Mouse (Mus musculus) cerebellum, adult 11-12 months (tissue): ENCODE data around the gene Sgcd.
"Not testable (repeated sequence)": the region's sequence is repeated elsewhere in the genome, so short reads cannot be mapped to it uniquely, and the experiment has no call there.

ENCODE experiments used
- DNase-seq: peaks from one replicate; pipeline ENCODE4 v3.0.0; 2022

Gene Sgcd

GRCm38 (mm10) chr11:47776019-47776418, 212.8 kb downstream of the Sgcd start:
- no peak for DNase-seq

DNA sequence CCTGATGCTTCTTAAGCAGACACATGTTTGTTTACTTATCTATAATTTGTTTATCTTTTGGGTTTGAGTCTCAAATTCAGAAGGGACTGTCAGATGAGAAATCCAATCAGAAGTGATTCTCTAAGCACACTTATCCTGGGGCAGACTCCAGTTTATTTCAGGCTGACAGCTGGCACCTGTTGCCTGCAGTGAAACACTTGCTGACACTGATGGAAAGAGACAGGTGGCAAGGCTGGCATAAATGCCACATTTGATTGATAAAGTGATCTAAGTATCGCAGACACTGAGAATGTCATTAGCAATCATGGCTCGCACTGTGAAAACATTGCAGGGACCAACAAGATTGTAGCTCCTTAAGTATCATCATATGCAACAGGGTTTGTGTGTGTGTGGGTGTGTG, 222.9 kb downstream of the Sgcd start:
- DNase-seq = no peak

DNA sequence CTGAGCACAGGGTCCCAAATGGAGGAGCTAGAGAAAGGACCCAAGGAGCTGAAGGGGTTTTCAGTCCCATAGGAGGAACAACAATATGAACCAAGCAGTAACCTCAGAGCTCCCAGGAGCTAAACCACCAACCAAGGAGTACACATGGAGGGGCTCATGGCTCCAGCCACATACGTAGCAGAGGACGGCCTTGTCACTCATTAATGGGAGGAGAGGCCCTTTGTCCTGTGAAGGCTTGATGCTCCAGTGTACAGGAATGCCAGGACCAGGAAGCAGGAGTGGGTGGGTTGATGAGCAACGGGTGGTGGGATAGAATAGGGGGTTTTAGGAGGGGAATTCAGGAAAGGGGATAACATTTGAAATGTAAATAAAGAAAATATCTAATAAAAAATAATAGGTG, 225.2 kb downstream of the Sgcd start:
- not testable (repeated sequence) for DNase-seq

- no peak for DNase-seq
These were observed 229.8 kb downstream of the Sgcd start for GRCm38 (mm10) chr11:47759015-47759414.

GRCm38 (mm10) chr11:47742806-47743205, 246.0 kb downstream of the Sgcd start:
- DNase-seq = no peak

GRCm38 (mm10) chr11:47704930-47705787, 283.6 kb downstream of the Sgcd start:
- DNase-seq = peak; percentile 6

GRCm38 (mm10) chr11:47695611-47696010, 293.2 kb downstream of the Sgcd start:
- no peak for DNase-seq

DNA sequence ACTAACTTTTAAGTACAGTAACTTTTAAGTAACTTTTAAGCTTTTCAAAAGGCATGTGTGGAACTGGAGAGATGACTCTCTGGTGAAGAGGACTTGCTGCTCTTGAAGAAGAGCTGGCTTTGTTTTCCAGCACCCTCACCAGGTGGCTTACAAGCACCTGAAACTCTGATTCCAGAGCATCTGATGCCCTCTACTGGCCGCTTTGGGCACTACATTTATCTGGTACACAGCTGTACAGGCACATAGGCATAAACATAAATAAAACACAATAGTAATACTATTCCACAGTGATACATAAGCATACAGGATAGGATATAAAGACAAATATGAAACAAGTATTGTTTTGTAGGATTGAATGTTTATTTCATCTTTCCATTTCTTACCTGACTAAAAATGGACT, 330.6 kb downstream of the Sgcd start:
- no peak for DNase-seq

- no peak for DNase-seq
These were observed 342.9 kb downstream of the Sgcd start for GRCm38 (mm10) chr11:47645911-47646310.

GRCm38 (mm10) chr11:47641567-47642259, 347.1 kb downstream of the Sgcd start:
- DNase-seq = no peak

DNA sequence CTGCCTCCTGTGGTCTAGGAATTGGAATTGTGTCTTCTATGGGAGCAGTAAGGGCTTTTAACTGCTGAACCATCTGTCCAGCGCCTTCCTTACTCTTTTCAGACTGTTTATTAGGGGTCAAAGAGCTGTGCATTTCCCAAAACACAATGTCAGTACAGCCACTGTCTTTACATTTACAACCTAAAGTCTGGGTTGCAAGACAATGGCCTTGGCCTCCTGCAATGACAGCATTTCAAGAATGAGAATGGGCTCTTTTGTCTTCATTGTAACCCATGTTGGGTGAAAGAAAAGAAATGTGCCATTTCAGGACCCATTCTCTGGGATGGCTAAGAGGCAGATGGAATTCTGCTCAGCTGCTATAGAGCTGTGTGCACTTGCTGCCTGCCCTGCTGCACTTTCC, 348.2 kb downstream of the Sgcd start:
- no peak for DNase-seq

- DNase-seq = no peak
These were observed 358.6 kb downstream of the Sgcd start for GRCm38 (mm10) chr11:47630186-47630585.

- no peak for DNase-seq
These were observed 378.9 kb downstream of the Sgcd start for GRCm38 (mm10) chr11:47609892-47610291.

- DNase-seq = no peak
These were observed 414.1 kb downstream of the Sgcd start for GRCm38 (mm10) chr11:47574635-47575034.

GRCm38 (mm10) chr11:47568488-47568887, 420.3 kb downstream of the Sgcd start:
- DNase-seq = no peak

- no peak for DNase-seq
These were observed 422.6 kb downstream of the Sgcd start for GRCm38 (mm10) chr11:47566156-47566555.

DNA sequence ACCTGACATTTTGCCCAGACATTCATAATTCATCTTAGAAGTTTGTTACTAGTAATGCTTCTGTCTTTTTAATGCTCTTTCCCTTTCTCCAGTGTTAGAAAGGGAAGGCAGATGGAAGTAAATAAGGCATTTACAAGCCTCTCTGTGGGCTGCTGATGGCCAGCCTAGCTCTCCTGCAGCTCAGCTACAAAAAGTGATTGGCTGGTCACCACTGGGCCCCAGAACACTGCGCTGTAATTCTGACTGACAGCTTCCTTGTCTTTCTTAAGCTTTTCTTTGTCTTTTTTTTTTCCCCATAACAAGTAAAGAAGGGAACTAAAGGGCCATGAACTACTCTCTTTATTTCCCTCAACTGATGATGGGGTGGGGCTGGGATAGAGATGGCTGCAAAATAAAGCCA, 463.9 kb downstream of the Sgcd start:
- DNase-seq = no peak

GRCm38 (mm10) chr11:47508047-47508446, 480.7 kb downstream of the Sgcd start:
- no peak for DNase-seq

GRCm38 (mm10) chr11:47503236-47503635, 485.5 kb downstream of the Sgcd start:
- DNase-seq = not testable (repeated sequence)

DNA sequence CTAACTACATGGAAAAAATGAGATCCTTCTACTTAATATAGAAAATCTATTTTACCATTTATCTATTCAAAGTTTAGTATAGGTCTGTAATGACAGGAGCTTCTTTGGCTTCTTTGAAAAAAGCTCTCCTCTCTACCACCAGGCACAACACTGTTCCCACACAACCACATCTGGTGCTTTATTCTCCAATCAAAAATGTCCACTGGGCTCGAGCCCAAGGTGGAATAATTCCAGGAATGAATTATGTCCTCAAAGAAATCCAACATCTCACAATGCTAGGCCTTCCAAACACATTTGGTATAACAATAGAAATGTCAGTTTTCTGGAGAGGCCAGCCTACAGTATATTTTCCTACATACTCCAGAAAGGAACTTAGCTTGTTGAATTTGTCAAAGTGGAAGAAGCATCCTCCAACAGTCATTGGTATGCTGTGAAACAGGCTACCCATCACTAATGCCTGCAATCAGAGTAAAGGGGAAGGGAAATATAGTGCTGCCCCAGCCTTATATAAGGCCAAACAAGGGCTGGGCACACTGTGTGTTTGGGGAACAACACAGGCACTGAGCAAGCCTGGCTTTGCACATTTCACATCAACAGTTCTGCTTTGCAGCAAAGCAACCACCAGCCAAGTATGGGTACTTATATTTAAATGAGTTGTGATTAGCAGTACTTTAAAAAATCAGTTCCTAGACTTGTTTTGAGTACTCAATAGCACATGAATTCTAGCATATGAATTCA, 515.1 kb downstream of the Sgcd start:
- no peak for DNase-seq

DNA sequence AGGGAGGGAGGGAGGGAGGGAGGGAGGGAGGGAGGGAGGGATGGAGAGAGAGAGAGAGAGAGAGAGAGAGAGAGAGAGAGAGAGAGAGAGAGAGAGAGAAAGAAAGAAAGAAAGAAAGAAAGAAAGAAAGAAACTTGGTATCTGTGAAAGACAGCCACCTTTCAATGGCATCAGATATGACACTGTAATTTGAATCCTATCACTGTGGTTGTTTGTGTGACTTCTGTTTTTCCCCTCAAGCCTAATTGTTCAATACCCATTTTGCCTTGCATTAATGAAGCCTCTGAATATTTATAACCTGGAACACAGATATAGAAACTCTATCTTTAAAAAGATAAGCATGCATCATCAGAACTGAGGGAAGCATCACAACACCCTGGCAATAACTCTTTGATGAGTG, 528.1 kb downstream of the Sgcd start:
- DNase-seq = not testable (repeated sequence)

GRCm38 (mm10) chr11:47460149-47460548, 528.6 kb downstream of the Sgcd start:
- DNase-seq = no peak

DNA sequence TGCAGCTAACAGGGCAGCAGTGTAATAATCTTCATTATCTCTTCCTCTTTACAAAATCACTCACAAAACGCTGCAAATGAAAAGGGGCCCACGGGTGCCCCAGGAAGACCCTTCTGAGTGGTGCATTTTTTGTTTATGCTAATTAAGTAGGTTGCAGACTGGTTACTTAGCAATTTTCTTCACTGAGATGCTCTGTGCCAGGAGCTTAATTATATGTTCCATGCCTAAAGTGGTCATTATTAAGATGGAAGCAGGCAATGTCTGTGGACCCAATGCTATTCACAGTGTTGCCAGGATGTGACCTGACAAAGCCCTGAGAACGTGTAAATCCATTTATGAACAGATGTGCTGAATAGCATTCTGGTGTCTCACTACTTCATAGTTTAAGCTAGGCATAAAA, 529.6 kb downstream of the Sgcd start:
- DNase-seq = no peak

DNA sequence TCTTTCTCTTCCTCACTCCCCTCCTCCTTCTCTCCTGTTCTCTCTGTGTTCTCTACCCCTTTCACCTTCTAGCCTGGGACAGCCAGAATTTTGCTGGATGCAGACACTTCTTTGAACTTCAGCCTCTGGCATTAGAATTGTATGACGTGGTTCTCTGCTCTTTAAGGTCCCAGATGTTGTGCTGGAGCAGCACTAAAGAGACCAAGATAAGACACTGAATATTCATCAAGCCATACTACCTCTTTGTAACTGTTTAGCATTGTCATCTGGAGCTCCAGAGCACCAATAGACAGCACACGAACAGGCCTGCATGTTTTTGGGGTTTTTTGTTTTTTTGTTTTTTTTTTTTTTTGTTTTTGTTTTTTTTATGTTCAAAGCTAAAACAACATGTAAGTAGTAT, 541.0 kb downstream of the Sgcd start:
- DNase-seq = no peak
